Comparison of ENCODE assay signal across 7 mouse cellular contexts in genomic region chr11:80079751-80080150, GRCm38 (mm10). TPM values are rescaled to one million over a fixed set of nuclear protein-coding genes. Genes with fewer than 3 reads are reported as not detected.
DNase-seq lines count a peak whose midpoint lies in the region; ATAC-seq and TF ChIP-seq lines count a peak whose summit lies in the region.

No protein-coding gene starts in this region.

- peak overlapping the region; percentile 58 for H3K4me2 ChIP-seq in lung, embryonic 16.5 days (ENCODE audit: low read depth, low read length)
- peak overlapping the region; percentile 71 for H3K4me2 ChIP-seq in limb, embryonic 14.5 days (replicated peaks; ENCODE audit: low read depth, low read length, severe bottlenecking)
- H3K4me2 ChIP-seq in stomach, embryonic 15.5 days: peak overlapping the region; percentile 67

- no peaks in the 10 kb centered on the region for H3K27me3 ChIP-seq in lung, embryonic 16.5 days (ENCODE audit: control insufficient read depth, insufficient read depth, low read depth, low read length)
- no peaks in the 10 kb centered on the region for H3K27me3 ChIP-seq in forebrain, embryonic 10.5 days (ENCODE audit: poor library complexity, severe bottlenecking)
- no peaks in the 10 kb centered on the region for H3K27me3 ChIP-seq in limb, embryonic 14.5 days (ENCODE audit: control insufficient read depth, insufficient read depth, low read length)
- H3K27me3 ChIP-seq in stomach, embryonic 15.5 days (replicated peaks): no peaks in the 10 kb centered on the region

- no peak for ATAC-seq in lung, embryonic 16.5 days (ENCODE audit: low read depth)
- no peak for ATAC-seq in limb, embryonic 14.5 days (ENCODE audit: low FRiP score, low read depth)
- ATAC-seq in stomach, embryonic 15.5 days (ENCODE audit: insufficient read depth, low FRiP score, low read depth): no peak

- TF ChIP-seq POLR2A in limb, embryonic 14.5 days (IDR thresholded peaks at IDR 0.05; ENCODE audit: borderline replicate concordance, extremely low read depth, insufficient read depth, insufficient read length): no peak

- H3K9me3 ChIP-seq in lung, embryonic 16.5 days (ENCODE audit: control insufficient read depth, low read length): no peaks in the 10 kb centered on the region
- H3K9me3 ChIP-seq in forebrain, embryonic 10.5 days: no peaks in the 10 kb centered on the region
- no peaks in the 10 kb centered on the region for H3K9me3 ChIP-seq in limb, embryonic 14.5 days (ENCODE audit: control insufficient read depth, low read length)
- H3K9me3 ChIP-seq in stomach, embryonic 15.5 days: no peaks in the 10 kb centered on the region

- H3K9ac ChIP-seq in lung, embryonic 16.5 days (ENCODE audit: low read length): peak overlapping the region; percentile 99
- H3K9ac ChIP-seq in limb, embryonic 14.5 days (ENCODE audit: low read depth, low read length, severe bottlenecking): peak overlapping the region; percentile 95; the same call in 1 of the 2 replicates
- H3K9ac ChIP-seq in stomach, embryonic 15.5 days: no peak overlapping the region

- H3K4me1 ChIP-seq in lung, embryonic 16.5 days (replicated peaks; ENCODE audit: control insufficient read depth, insufficient read depth, low read length): peaks cover 12% of the 10 kb centered on the region
- H3K4me1 ChIP-seq in forebrain, embryonic 10.5 days: peaks cover 26% of the 10 kb centered on the region
- peaks cover 9% of the 10 kb centered on the region for H3K4me1 ChIP-seq in limb, embryonic 14.5 days (ENCODE audit: control insufficient read depth, insufficient read depth, low read length)
- H3K4me1 ChIP-seq in stomach, embryonic 15.5 days: peaks cover 14% of the 10 kb centered on the region

- intact Hi-C loops in left cerebral cortex, postnatal 10 days (cut with DNase I): no loop called here

- WGBS in lung, embryonic 16.5 days: 54% methylated on average over 6 of the region's 6 CpGs
- 70% methylated on average over 6 of the region's 6 CpGs for WGBS in forebrain, embryonic 10.5 days
- WGBS in limb, embryonic 14.5 days: 68% methylated on average over 6 of the region's 6 CpGs
- WGBS in stomach, embryonic 15.5 days: 59% methylated on average over 6 of the region's 6 CpGs

- peak overlapping the region; percentile 99 for H3K4me3 ChIP-seq in lung, embryonic 16.5 days (ENCODE audit: low read length)
- H3K4me3 ChIP-seq in forebrain, embryonic 10.5 days: peak overlapping the region; percentile 97
- peak overlapping the region; percentile 94 for H3K4me3 ChIP-seq in limb, embryonic 14.5 days (replicated peaks; ENCODE audit: low read length)
- peak overlapping the region; percentile 98 for H3K4me3 ChIP-seq in stomach, embryonic 15.5 days (replicated peaks)

- H3K27ac ChIP-seq in lung, embryonic 16.5 days (ENCODE audit: low read length): no peak overlapping the region
- peak overlapping the region; percentile 99 for H3K27ac ChIP-seq in forebrain, embryonic 10.5 days
- no peak overlapping the region for H3K27ac ChIP-seq in limb, embryonic 14.5 days (replicated peaks; ENCODE audit: low read depth, low read length)
- no peak overlapping the region for H3K27ac ChIP-seq in stomach, embryonic 15.5 days

- no peaks in the 10 kb centered on the region for H3K36me3 ChIP-seq in lung, embryonic 16.5 days (ENCODE audit: control insufficient read depth, insufficient read depth, low read length)
- H3K36me3 ChIP-seq in forebrain, embryonic 10.5 days (replicated peaks): peaks cover 25% of the 10 kb centered on the region
- peaks cover 6% of the 10 kb centered on the region; the same call in 1 of the 2 replicates for H3K36me3 ChIP-seq in limb, embryonic 14.5 days (ENCODE audit: control insufficient read depth, insufficient read depth, low read length)
- H3K36me3 ChIP-seq in stomach, embryonic 15.5 days: no peaks in the 10 kb centered on the region

- no peak for DNase-seq in lung, postnatal 4 days
- DNase-seq in forebrain, embryonic 10.5 days (ENCODE audit: extremely low spot score, low spot score): no peak
- no peak for DNase-seq in limb, embryonic 14.5 days (ENCODE audit: low spot score)
- DNase-seq in left cerebral cortex, postnatal 10 days (ENCODE audit: extremely low spot score in 1 of 2, low spot score in 2 of 2): no peak
- DNase-seq in embryo, embryonic 10.5 days (ENCODE audit: low spot score): no peak

RNA-seq across cellular contexts. Expression of gene Crlf3, which starts 1.0 kb away (rescaled TPM):
- polyA plus RNA-seq in lung, embryonic 16.5 days (2015; fragmentation: Nextera tagmentation; extraction: Ambion mirVana): 34.6 and 39.6 TPM in 2 replicates
- polyA plus RNA-seq in forebrain, embryonic 10.5 days (2016; fragmentation: Nextera tagmentation; extraction: Ambion mirVana): 40.6 and 45.7 TPM in 2 replicates
- 33.4 and 34.9 TPM in 2 replicates for polyA plus RNA-seq in limb, embryonic 14.5 days (2012; rRNA removed)
- 44.1 and 45.6 TPM in 2 replicates for polyA plus RNA-seq in limb, embryonic 14.5 days (2014; fragmentation: Nextera tagmentation; extraction: Ambion mirVana)
- 31.0 and 39.5 TPM in 2 replicates for polyA plus RNA-seq in stomach, embryonic 15.5 days (2015; fragmentation: Nextera tagmentation; extraction: Ambion mirVana)
- 10 to 100 TPM; 12.2 to 13.1 TPM for total RNA-seq in left cerebral cortex, postnatal 10 days (2021)

RNA-seq across cellular contexts. Expression of gene Atad5, which starts 9.4 kb away (rescaled TPM):
- polyA plus RNA-seq in lung, embryonic 16.5 days (2015; fragmentation: Nextera tagmentation; extraction: Ambion mirVana): 9.6 and 11.5 TPM in 2 replicates
- 20.3 and 20.7 TPM in 2 replicates for polyA plus RNA-seq in forebrain, embryonic 10.5 days (2016; fragmentation: Nextera tagmentation; extraction: Ambion mirVana)
- polyA plus RNA-seq in limb, embryonic 14.5 days (2012; rRNA removed): 13.1 and 13.8 TPM in 2 replicates
- 11.1 and 12.4 TPM in 2 replicates for polyA plus RNA-seq in limb, embryonic 14.5 days (2014; fragmentation: Nextera tagmentation; extraction: Ambion mirVana)
- 9.3 and 9.6 TPM in 2 replicates for polyA plus RNA-seq in stomach, embryonic 15.5 days (2015; fragmentation: Nextera tagmentation; extraction: Ambion mirVana)
- total RNA-seq in left cerebral cortex, postnatal 10 days (2021): 1 to 10 TPM; 4.2 to 4.6 TPM
